Mouse (Mus musculus) retina, postnatal 1 day (tissue): ENCODE measurements at regions not wholly inside any gene's neighbourhood (a gene's known extent, or its start where the extent isn't known, plus 50 kb on each side); places are given as distances from the start of the nearest gene placed in this dataset.

Experiments used
- DNase-seq: peaks from one replicate; pipeline ENCODE4 v3.0.0-alpha.2; 2012

- DNase-seq = no peak
Observed at GRCm38 (mm10) chr16:76438093-76438883, 64.7 kb upstream of the Nrip1 start.

GRCm38 (mm10) chr16:76436290-76436689 is 62.7 kb upstream of the Nrip1 start:
- DNase-seq = no peak

GRCm38 (mm10) chr16:76433076-76433825 is 59.6 kb upstream of the Nrip1 start:
- no peak for DNase-seq

- DNase-seq = no peak
Observed at GRCm38 (mm10) chr16:76432304-76432703, 58.7 kb upstream of the Nrip1 start.

- no peak for DNase-seq
Observed at GRCm38 (mm10) chr16:76429156-76429555, 55.5 kb upstream of the Nrip1 start.

- DNase-seq = no peak
Observed at GRCm38 (mm10) chr16:76423964-76424363, 50.3 kb upstream of the Nrip1 start.
